Mouse (Mus musculus): ENCODE measurements at regions not wholly inside any gene's neighbourhood (a gene's known extent, or its start where the extent isn't known, plus 50 kb on each side); places are given as distances from the start of the nearest gene placed in this dataset.
"Not testable (repeated sequence)": the region's sequence is repeated elsewhere in the genome, so short reads cannot be mapped to it uniquely, and the experiment has no call there.

DNA sequence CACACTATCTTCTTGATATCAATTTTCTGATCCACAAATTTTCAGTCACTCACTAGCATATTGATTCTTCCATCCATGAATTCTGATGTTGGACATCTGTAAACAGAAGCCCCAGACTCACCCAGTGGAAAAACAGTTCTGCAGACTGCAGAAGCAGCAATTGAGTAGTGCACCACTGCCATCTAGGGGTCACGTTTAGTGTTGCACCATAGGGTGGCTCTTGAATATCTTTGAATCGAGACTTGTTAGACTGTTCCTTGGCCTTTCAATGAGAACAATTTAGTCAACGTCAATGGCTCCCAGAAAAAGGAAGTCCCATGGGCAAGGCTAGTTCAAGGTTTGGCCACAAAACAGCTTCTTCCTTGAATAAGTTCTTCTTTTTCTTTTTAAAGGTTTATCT is 828.1 kb downstream of the Gm10330 start:
- ATAC-seq (ENCODE audit: low FRiP score); H3K4me3 ChIP-seq; H3K4me1 ChIP-seq (replicated peaks); H3K4me2 ChIP-seq; H3K36me3 ChIP-seq; H3K27ac ChIP-seq; H3K27me3 ChIP-seq; H3K9me3 ChIP-seq; H3K9ac ChIP-seq: not testable (repeated sequence)
- 53% methylated on average over 3 of the region's 3 CpGs for WGBS

DNA sequence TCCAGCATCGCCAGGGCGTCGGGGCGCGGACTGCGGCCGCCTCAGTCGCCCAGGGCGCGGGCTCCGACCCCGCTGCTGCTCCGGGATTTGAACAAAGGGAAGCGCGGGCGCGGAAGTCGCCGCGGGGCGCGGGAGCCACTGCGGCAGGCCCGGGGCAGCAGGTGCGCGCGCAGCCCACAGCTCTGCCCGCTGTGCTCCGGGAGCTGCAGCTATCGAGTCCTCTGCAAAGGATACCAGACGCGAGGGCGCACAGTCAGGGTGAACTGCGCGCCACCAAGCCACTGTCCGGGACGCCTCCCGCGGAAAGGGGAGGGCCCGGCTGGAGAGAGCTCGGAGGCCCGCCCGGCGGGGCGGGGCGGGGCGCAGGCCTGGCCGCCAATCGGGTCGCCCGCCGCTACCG is 873.9 kb downstream of the Gm10330 start:
- under 1% methylated on average over 49 of the region's 53 CpGs for WGBS
- peak overlapping the region; percentile 74 for H3K9ac ChIP-seq
- H3K9me3 ChIP-seq; H3K27me3 ChIP-seq; H3K36me3 ChIP-seq; H3K4me1 ChIP-seq (replicated peaks): not testable (repeated sequence)
- peak overlapping the region; percentile 55 for H3K27ac ChIP-seq
- peak overlapping the region; percentile 60 for H3K4me3 ChIP-seq
- ATAC-seq (ENCODE audit: low FRiP score) = peak; percentile 77; the same call in 1 of the 2 replicates
- peak overlapping the region; percentile 59 for H3K4me2 ChIP-seq

All from hindbrain, embryonic 13.5 days (tissue).